Mouse (Mus musculus) frontal cortex, postnatal 14 days (tissue): Measurements from ENCODE around the gene Rbbp4.
"Not testable (repeated sequence)": the region's sequence is repeated elsewhere in the genome, so short reads cannot be mapped to it uniquely, and the experiment has no call there.

ENCODE experiments used
- DNase-seq, 2 experiments: peaks; one replicate each; pipeline ENCODE4 v3.0.0; 2022; ENCODE audit warnings: low spot score in 2 of 2

Gene Rbbp4

GRCm38 (mm10) chr4:129335216-129336074 is at the start of gene Rbbp4, which contains the start of gene Zbtb8os:
Gene Rbbp4, minus strand, starts transcription at chr4:129335370.
Gene Zbtb8os, plus strand, starts transcription at chr4:129335695.
- peak; percentile 95 to 97 for DNase-seq

DNA sequence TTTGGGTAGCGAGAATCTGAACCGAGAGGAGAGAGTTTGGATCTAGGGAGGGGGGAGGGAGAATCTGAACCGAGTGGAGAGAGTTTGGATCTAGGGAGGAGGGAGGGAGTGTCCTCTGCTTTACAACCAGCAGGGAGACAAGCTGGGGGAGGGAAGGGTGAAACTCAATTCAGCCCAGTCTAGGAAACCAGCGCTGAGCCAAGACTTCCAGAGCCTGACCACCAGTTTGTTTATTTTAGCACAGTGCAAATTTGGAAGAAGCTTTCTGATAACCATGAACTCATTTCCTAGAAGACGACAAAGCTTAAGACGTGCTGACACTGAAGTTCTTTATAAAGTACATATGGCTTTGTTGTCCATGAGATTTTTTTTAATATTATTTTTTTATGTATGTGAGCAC is 49.3 kb upstream of the Rbbp4 start:
- DNase-seq = no peak

- no peak for DNase-seq
These were observed 48.4 kb upstream of the Rbbp4 start for GRCm38 (mm10) chr4:129383586-129383985.

DNA sequence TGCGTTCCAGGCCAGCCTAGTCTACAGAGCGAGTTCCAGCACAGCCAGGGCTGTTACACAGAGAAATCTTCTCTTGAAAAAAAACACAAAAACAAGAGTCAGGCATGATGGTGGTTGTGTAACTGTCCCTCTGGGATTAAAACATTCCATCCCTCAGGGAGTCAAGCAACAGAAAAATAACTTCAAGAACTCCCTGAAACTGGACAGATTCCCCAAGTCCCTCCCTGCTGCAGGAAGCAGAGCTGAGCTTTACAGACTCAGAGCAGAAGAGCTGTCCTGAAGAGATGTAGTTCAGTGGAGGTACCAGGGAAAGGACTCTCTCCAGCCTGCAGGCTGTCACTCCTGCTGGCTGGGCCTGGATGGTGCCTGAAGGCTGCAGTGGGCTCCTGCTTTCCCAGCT is 47.3 kb upstream of the Rbbp4 start:
- DNase-seq = no peak

DNA sequence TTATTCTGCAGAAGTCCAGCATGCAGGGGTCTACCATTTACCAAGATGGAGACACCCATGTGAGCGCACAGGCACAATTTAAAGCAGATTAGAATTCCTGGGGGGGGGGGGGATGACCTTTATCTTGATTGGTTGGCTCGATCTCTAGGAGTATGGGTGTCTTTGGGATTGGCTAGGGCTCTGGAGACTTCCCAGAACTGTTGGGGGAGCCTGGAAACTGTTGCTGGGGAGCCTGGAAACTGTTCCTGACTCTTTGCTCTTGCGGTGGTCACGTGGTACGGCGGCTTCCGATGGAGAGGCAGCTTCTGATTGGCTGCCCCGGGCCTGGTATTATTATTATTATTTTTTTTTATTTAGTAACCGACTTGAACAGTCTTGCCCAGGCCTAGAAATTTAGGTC is 46.9 kb upstream of the Rbbp4 start:
- DNase-seq = no peak

DNA sequence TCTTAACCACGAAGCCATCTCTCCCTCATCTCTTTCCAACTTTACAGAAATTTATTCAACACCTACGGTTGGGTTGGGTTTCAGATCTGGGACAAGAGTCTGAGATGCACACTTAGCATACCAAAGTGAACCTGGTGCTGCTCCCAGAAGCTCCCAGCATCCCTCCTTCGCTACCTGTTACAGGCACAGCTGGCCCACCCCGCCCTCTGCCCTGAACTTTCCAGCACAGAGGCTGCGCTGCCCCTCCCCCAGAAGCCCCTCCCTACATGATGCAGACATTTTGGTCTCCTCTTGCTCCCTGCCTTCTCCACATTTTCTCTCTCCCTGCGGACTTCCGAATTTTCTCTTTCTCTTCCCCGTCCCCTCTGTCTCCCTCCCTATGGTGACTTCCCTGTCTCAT is 46.0 kb upstream of the Rbbp4 start:
- no peak for DNase-seq

GRCm38 (mm10) chr4:129379805-129380204 is 44.6 kb upstream of the Rbbp4 start:
- no peak for DNase-seq

DNA sequence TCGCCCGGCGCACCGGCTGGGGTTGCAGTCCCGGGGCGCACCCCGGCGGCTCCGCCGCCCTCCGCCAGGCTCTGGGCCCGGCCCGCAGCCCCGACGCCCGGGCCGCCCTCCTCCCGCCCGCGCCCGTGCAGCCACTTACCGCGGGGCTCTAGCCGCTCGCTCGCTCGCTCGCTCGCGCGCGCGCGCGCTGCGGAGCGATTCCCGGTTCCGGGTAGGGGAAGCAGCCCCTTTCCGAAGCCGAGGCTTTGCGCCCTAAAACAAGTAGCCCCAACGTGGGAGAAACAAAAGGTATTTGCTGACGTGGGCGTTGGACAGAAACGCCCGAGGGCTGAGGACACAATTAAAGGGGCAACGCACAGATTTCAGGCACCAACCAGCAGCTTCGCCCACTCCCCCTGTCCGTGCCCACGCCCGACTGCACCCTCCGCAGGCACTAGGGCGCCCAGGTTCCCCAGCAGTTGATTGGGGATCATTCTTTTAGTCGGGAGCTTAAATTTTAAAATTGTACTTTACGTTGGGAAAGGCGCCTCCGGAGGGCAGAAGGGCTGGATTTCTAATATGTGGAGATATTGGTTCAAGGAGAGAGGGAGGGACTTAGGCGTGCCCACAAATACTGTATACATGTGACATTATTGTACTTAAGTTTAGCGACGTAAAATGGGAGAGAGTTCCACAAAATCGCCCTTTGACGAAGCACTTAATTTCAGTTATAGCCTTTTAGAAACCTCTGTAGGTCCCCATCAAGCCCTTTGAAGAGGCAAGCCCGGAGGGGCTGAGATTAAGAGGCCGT is 42.6 kb upstream of the Rbbp4 start, which contains the start of gene Zbtb8a:
Zbtb8a (minus strand) TSS at position 516 of the 790 bp plus-strand sequence.
- DNase-seq = peak; percentile 11 to 37

GRCm38 (mm10) chr4:129376961-129377545 is 41.9 kb upstream of the Rbbp4 start:
- DNase-seq = peak; percentile 10 to 19

DNA sequence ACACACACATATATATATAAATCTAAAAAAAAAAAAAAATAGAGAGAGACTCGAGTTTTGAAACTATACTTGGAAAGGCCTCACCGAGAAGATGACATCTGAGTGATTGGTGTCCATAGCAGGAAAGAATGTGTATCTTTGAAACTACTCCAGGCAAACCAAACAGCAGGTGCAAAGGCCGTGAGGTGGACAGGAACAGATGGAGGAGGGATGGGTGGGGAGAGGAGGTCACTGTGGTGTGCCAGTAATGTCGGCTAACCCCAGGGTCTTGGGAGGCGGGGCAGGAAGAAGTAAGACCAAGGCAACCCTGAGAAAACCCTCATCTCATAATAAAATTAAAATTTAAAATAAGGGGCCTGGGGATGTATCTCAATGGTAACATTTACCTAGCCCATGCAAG is 40.7 kb upstream of the Rbbp4 start:
- DNase-seq = no peak

DNA sequence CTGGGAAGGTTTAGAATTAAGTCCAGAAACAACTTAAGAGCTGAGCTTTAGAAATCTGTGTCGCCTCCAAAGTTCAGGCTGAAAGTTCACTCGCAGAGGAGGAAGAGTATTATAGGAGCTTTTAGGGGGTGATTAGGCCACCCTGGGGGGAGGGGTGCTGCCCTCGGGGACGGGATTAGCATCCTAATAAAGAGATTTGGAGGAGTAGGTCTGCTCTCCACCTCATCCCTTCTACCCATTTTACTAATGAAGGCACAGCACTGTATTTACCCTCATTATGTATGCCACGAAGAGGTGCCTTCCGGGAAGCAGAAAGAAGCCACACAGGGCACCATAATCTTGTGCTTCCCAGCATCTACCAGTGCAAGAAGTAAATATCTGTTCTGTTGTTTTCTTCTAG is 39.8 kb upstream of the Rbbp4 start:
- no peak for DNase-seq

- no peak for DNase-seq
These were observed 39.1 kb upstream of the Rbbp4 start for GRCm38 (mm10) chr4:129374219-129374755.

GRCm38 (mm10) chr4:129373202-129373976 is 38.2 kb upstream of the Rbbp4 start:
- DNase-seq = no peak

- no peak for DNase-seq
These were observed 36.2 kb upstream of the Rbbp4 start for GRCm38 (mm10) chr4:129371391-129371790.

- DNase-seq = no peak
These were observed 30.1 kb upstream of the Rbbp4 start for GRCm38 (mm10) chr4:129365224-129365623.

DNA sequence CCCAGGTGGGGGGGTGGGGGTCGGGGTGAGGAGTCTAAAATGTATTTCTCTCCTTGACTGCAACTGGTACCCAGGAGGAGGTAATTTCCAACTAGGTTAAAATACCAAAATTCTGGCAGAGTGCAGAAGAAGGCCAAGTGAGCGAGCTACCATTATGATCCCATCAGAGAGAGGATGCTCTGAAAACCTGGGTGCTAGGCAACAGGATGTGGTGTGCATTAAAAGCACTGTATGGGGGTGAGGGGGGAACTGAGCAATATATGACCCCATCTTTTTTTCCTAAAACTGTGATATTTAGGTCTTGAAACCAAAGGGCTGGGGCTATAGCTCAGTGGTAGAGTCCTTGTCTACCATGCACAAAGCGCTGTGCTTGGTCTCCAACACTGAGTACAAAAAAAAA is 29.2 kb upstream of the Rbbp4 start:
- no peak for DNase-seq

DNA sequence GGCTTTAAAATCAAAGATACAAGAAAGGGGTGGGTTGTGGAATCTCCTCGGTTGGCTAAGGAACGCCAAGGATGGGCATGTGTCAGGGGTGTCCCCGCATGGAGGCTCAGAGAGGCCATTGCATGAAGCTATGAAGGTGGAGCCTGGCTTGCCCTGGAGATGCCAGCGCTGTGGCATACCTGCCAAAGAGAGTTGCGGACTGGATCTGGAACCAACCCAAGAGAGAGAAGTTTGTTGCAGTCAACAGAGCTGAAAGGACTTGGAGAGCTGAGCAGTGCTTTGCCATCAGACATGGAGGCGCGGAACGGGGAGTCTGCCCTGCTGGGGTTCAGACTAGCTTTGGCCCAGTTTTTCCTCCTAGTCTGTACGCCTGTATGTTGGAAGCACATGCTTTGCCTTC is 28.3 kb upstream of the Rbbp4 start:
- DNase-seq = no peak

GRCm38 (mm10) chr4:129362771-129363170 is 27.6 kb upstream of the Rbbp4 start:
- no peak for DNase-seq

GRCm38 (mm10) chr4:129362238-129362637 is 27.1 kb upstream of the Rbbp4 start:
- not testable (repeated sequence) for DNase-seq

DNA sequence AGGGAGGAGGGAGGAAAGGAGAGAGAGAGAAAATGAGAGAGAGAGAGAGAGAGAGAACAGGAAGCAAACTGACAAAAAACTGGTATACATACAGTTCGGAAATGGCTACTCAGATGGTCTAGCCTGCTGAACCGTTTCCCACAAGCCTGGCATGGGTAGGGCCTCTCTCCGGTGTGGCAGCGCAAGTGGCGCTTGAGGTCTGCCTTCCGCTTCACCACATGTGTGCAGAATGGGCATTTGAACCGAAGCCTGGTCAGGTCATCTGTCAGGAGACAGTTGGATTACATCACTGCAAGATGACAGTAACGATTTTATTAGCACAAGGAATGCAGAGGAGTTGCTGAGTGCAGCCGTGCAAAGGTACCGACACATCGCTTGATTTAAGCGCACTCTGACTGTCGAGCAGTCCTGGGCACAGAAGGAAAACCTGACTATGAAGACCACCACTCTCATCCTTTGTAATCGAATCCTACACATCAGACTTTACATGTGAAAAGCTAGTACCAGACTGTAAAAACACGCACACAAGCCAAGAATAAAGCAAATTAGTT is 22.5 kb upstream of the Rbbp4 start:
- no peak for DNase-seq

DNA sequence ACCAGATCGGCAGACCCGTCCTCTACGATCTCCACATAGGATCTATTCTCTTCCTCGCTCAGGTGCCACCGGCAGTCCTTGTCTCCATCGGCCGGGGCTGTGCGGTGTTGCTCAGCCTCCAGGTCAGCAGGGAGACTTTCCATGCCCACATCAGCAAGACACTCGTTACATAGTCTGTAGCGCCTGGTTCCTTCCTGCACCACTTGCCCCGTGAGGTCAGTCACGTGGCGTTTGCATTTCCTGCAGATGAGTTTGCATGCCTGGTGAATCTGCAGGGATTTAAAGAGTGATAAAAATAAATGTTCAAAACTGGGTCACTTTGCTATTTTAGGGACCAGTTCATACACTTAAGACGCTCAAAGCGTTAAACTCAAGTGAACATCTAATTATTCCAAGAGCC is 19.1 kb upstream of the Rbbp4 start:
- DNase-seq = peak in 1 of 2 experiments; percentile 7
